Mouse (Mus musculus) MEL (cell line): ENCODE measurements at regions not wholly inside any gene's neighbourhood (a gene's known extent, or its start where the extent isn't known, plus 50 kb on each side); places are given as distances from the start of the nearest gene placed in this dataset.

Source experiments
- CTCF ChIP-seq, 3 experiments: IDR thresholded peaks in 2 of 3; conservative IDR thresholded peaks in 1 of 3; 2 replicates each; pipeline ENCODE4 v1.5.1; 2011 to 2012; ENCODE audit warnings: low read length in 3 of 3, low read depth in 2 of 3, mild to moderate bottlenecking in 2 of 3, improper control_type of control experiment in 1 of 3, inconsistent platforms in 1 of 3, mixed read lengths in 1 of 3, moderate library complexity in 1 of 3; ENCODE audit not compliant: control insufficient read depth in 1 of 3, insufficient read depth in 1 of 3, poor library complexity in 1 of 3, severe bottlenecking in 1 of 3
- EP300 ChIP-seq, 2 experiments: IDR thresholded peaks; 2 replicates each; pipeline ENCODE4 v1.6.1; 2011; ENCODE audit warnings: improper control_type of control experiment in 2 of 2, low read length in 2 of 2, low read depth in 1 of 2, mild to moderate bottlenecking in 1 of 2
- JUND ChIP-seq: IDR thresholded peaks from 2 replicates; pipeline ENCODE4 v1.6.1; 2011; ENCODE audit warnings: low read depth, mild to moderate bottlenecking, improper control_type of control experiment, low read length
- POLR2A ChIP-seq, 2 experiments: IDR thresholded peaks; 2 replicates each; pipeline ENCODE4 v1.6.1; 2011 to 2012; ENCODE audit warnings: low read length in 2 of 2, mild to moderate bottlenecking in 2 of 2, control low read depth in 1 of 2, improper control_type of control experiment in 1 of 2, low read depth in 1 of 2, moderate library complexity in 1 of 2; ENCODE audit not compliant: control insufficient read depth in 1 of 2, insufficient read depth in 1 of 2, poor library complexity in 1 of 2

GRCm38 (mm10) chr2:94242406-94243052 lies 84.8 kb upstream of the Hsd17b12 start:
- TF ChIP-seq CTCF (IDR thresholded peaks at IDR 0.05 in 2 of 3, conservative IDR thresholded peaks at IDR 0.05 in 1 of 3; ENCODE audit: control insufficient read depth in 1 of 3, insufficient read depth in 1 of 3, low read depth in 2 of 3, low read length in 3 of 3, poor library complexity in 1 of 3, severe bottlenecking in 1 of 3) (no peak), JUND (no peak), EP300 (IDR thresholded peaks at IDR 0.05; ENCODE audit: low read depth in 1 of 2, low read length in 2 of 2) (no peak), POLR2A (IDR thresholded peaks at IDR 0.05; ENCODE audit: control insufficient read depth in 1 of 2, insufficient read depth in 1 of 2, low read depth in 1 of 2, low read length in 2 of 2, poor library complexity in 1 of 2) (no peak)
